Mouse (Mus musculus): ENCODE results near the gene Aldh3b3.

DNA sequence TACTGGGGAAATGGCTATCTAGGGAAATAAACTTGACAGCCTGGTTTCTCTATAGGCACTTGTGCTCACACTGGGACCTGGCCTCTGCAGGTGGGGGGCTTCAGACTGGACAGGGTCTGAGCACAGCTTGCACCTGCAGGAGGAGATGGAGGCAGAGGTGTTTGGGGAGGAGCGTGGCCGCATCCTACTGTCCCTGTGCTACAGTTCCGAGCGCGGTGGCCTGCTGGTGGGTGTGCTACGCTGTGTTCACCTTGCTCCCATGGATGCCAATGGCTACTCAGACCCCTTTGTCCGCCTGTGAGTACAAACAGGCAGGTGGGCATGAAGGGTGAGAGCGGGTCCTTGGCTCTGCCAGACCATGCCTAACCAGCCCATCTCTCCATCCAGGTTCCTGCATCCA lies 47.5 kb downstream of the Aldh3b3 start:
- no peak for TF ChIP-seq CTCF (IDR thresholded peaks at IDR 0.05; ENCODE audit: borderline replicate concordance, control insufficient read depth, extremely low read depth, insufficient read depth, low read length, poor library complexity)
- TF ChIP-seq POLR2A (IDR thresholded peaks at IDR 0.05; ENCODE audit: control insufficient read depth, extremely low read depth, insufficient read depth, low read length, poor library complexity) = no peak
